Mouse (Mus musculus): ENCODE results near the gene Ctns.

Gene Ctns

GRCm38 (mm10) chr11:73198603-73199229 lies at the start of gene Ctns:
Gene Ctns (minus strand): TSS chr11:73199042.
- DNase-seq (ENCODE audit: extremely low read depth, insufficient read length, low spot score): peak; percentile 87

- no peak for DNase-seq (ENCODE audit: extremely low read depth, insufficient read length, low spot score)
These were observed 43.9 kb upstream of the Ctns start for GRCm38 (mm10) chr11:73242777-73243176.

- DNase-seq (ENCODE audit: extremely low read depth, insufficient read length, low spot score): no peak
These were observed 43.4 kb upstream of the Ctns start for GRCm38 (mm10) chr11:73242199-73242598.

GRCm38 (mm10) chr11:73236731-73237130 lies 37.9 kb upstream of the Ctns start:
- DNase-seq (ENCODE audit: extremely low read depth, insufficient read length, low spot score): no peak

GRCm38 (mm10) chr11:73235990-73236701 lies 37.3 kb upstream of the Ctns start:
- DNase-seq (ENCODE audit: extremely low read depth, insufficient read length, low spot score): no peak

GRCm38 (mm10) chr11:73233992-73234391 lies 35.1 kb upstream of the Ctns start, which contains the start of gene Trpv1:
Gene Trpv1 (plus strand): TSS chr11:73234292.
- DNase-seq (ENCODE audit: extremely low read depth, insufficient read length, low spot score): no peak

GRCm38 (mm10) chr11:73232513-73232912 lies 33.7 kb upstream of the Ctns start:
- DNase-seq (ENCODE audit: extremely low read depth, insufficient read length, low spot score): no peak

- DNase-seq (ENCODE audit: extremely low read depth, insufficient read length, low spot score): no peak
These were observed 31.2 kb upstream of the Ctns start for GRCm38 (mm10) chr11:73230081-73230480.

GRCm38 (mm10) chr11:73228881-73229280 lies 30.0 kb upstream of the Ctns start:
- no peak for DNase-seq (ENCODE audit: extremely low read depth, insufficient read length, low spot score)

- no peak for DNase-seq (ENCODE audit: extremely low read depth, insufficient read length, low spot score)
These were observed 27.0 kb upstream of the Ctns start for GRCm38 (mm10) chr11:73225856-73226255.

- DNase-seq (ENCODE audit: extremely low read depth, insufficient read length, low spot score): no peak
These were observed 25.1 kb upstream of the Ctns start for GRCm38 (mm10) chr11:73223966-73224365.

- DNase-seq (ENCODE audit: extremely low read depth, insufficient read length, low spot score): no peak
These were observed 24.0 kb upstream of the Ctns start for GRCm38 (mm10) chr11:73222846-73223245.

- DNase-seq (ENCODE audit: extremely low read depth, insufficient read length, low spot score): no peak
These were observed 21.8 kb upstream of the Ctns start for GRCm38 (mm10) chr11:73220651-73221050.

- no peak for DNase-seq (ENCODE audit: extremely low read depth, insufficient read length, low spot score)
These were observed 20.8 kb upstream of the Ctns start for GRCm38 (mm10) chr11:73219671-73220070.

GRCm38 (mm10) chr11:73213956-73214355 lies 15.1 kb upstream of the Ctns start:
- no peak for DNase-seq (ENCODE audit: extremely low read depth, insufficient read length, low spot score)

- no peak for DNase-seq (ENCODE audit: extremely low read depth, insufficient read length, low spot score)
These were observed 8.8 kb upstream of the Ctns start for GRCm38 (mm10) chr11:73207621-73208020.

GRCm38 (mm10) chr11:73205194-73205593 lies 6.4 kb upstream of the Ctns start:
- no peak for DNase-seq (ENCODE audit: extremely low read depth, insufficient read length, low spot score)

- peak; percentile 34 for DNase-seq (ENCODE audit: extremely low read depth, insufficient read length, low spot score)
These were observed 5.1 kb upstream of the Ctns start for GRCm38 (mm10) chr11:73203895-73204294.

GRCm38 (mm10) chr11:73201597-73201996 lies 2.8 kb upstream of the Ctns start:
- no peak for DNase-seq (ENCODE audit: extremely low read depth, insufficient read length, low spot score)

GRCm38 (mm10) chr11:73201021-73201420 lies 2.2 kb upstream of the Ctns start:
- DNase-seq (ENCODE audit: extremely low read depth, insufficient read length, low spot score): no peak

- DNase-seq (ENCODE audit: extremely low read depth, insufficient read length, low spot score): no peak
These were observed 1.0 kb upstream of the Ctns start for GRCm38 (mm10) chr11:73199879-73200278.

GRCm38 (mm10) chr11:73199230-73199712 lies 429 bp upstream of the Ctns start, which contains the start of gene Shpk:
Gene Shpk (plus strand): TSS chr11:73199460.
- DNase-seq (ENCODE audit: extremely low read depth, insufficient read length, low spot score): peak; percentile 89

Data from 3134 (cell line).